Mouse (Mus musculus) hindbrain, embryonic 12.5 days (tissue): ENCODE data around the gene Pate2. TPM values are rescaled to one million over a fixed set of nuclear protein-coding genes. Genes with fewer than 3 reads are reported as not detected.

ENCODE experiments used
- ATAC-seq: fragments of 200-750 bp; cut with Nextera tagmentation; 2 replicates; pipeline ENCODE4 v1.8.0; 2017; ENCODE audit warnings: moderate TSS enrichment; ENCODE audit not compliant: low FRiP score
- H3K27ac ChIP-seq: fragments of 300-500 bp; sonication (generic); 2 replicates; pipeline ENCODE4 v1.5.1; 2016; ENCODE audit warnings: mild to moderate bottlenecking
- H3K27me3 ChIP-seq: fragments of 300-500 bp; sonication (generic); 2 replicates; pipeline ENCODE4 v1.6.1; 2016; ENCODE audit warnings: mild to moderate bottlenecking
- H3K36me3 ChIP-seq: fragments of 300-500 bp; sonication (generic); 2 replicates; pipeline ENCODE4 v1.6.1; 2016; ENCODE audit warnings: mild to moderate bottlenecking
- H3K4me1 ChIP-seq: fragments of 300-500 bp; sonication (generic); 2 replicates; pipeline ENCODE4 v1.6.1; 2016
- H3K4me2 ChIP-seq: fragments of 300-500 bp; sonication (generic); replicated peaks from 2 replicates; pipeline ENCODE4 v1.6.1; 2016; ENCODE audit warnings: mild to moderate bottlenecking
- H3K4me3 ChIP-seq: fragments of 300-500 bp; sonication (generic); 2 replicates; pipeline ENCODE4 v1.5.1; 2016; ENCODE audit warnings: mild to moderate bottlenecking
- H3K9ac ChIP-seq: fragments of 300-500 bp; sonication (generic); 2 replicates; pipeline ENCODE4 v1.6.1; 2016; ENCODE audit warnings: mild to moderate bottlenecking, moderate library complexity
- H3K9me3 ChIP-seq: fragments of 300-500 bp; sonication (generic); replicated peaks from 2 replicates; pipeline ENCODE4 v1.6.1; 2016; ENCODE audit warnings: mild to moderate bottlenecking
- WGBS: fragments of 180-500 bp; shearing (Covaris S2); methylation state at CpG from one replicate; pipeline ENCODE4 v1.1.7; 2016; 5-methylcytosine and 5-hydroxymethylcytosine counted together
- polyA plus RNA-seq: library from polyadenylated mRNA; unstranded; fragments of >200 nt; fragmentation: Nextera tagmentation; extraction: Ambion mirVana; gene quantifications from 2 replicates; pipeline ENCODE4 v1.2.1, GENCODE M21; 2016

Pate2 gene
- polyA plus RNA-seq, 1 experiment from 2014 or later: 2.3 TPM

GRCm38 (mm10) chr9:35559009-35559890 lies 10.8 kb upstream of the Pate2 start:
- Histone ChIP-seq H3K4me2 (peak overlapping the region; percentile 89), H3K27ac (peak overlapping the region; percentile 45), H3K9ac (peak overlapping the region; percentile 60), H3K4me1 (peaks cover 13% of the 10 kb centered on the region), H3K36me3 (peaks cover 11% of the 10 kb centered on the region), H3K9me3 (no peaks in the 10 kb centered on the region), H3K4me3 (peak overlapping the region; percentile 51), H3K27me3 (0 out of 2 replicates have a peak, but pooled peaks cover 12% of the 10 kb centered on the region)
- 2% methylated on average over 31 of the region's 31 CpGs for WGBS
- peak; percentile 91 for ATAC-seq

GRCm38 (mm10) chr9:35561076-35561475 lies 9.0 kb upstream of the Pate2 start:
- 96% methylated on average over 11 of the region's 11 CpGs for WGBS

GRCm38 (mm10) chr9:35561583-35561982 lies 8.5 kb upstream of the Pate2 start:
- no peak for ATAC-seq

More at GRCm38 (mm10) chr9:35561076-35561475, 9.0 kb upstream of the Pate2 start:
- Histone ChIP-seq H3K4me1 (peaks cover 13% of the 10 kb centered on the region), H3K4me2 (no peak overlapping the region), H3K4me3 (no peak overlapping the region), H3K27me3 (0 out of 2 replicates have a peak, but pooled peaks cover 8% of the 10 kb centered on the region), H3K27ac (no peak overlapping the region), H3K9me3 (no peaks in the 10 kb centered on the region), H3K9ac (no peak overlapping the region), H3K36me3 (peaks cover 24% of the 10 kb centered on the region)
- ATAC-seq: no peak

GRCm38 (mm10) chr9:35564536-35565240 lies 5.4 kb upstream of the Pate2 start:
- Histone ChIP-seq H3K9me3 (no peaks in the 10 kb centered on the region), H3K4me3 (no peak overlapping the region), H3K4me2 (no peak overlapping the region), H3K4me1 (peaks cover 16% of the 10 kb centered on the region), H3K9ac (no peak overlapping the region), H3K27me3 (no peaks in the 10 kb centered on the region), H3K27ac (no peak overlapping the region), H3K36me3 (peaks cover 41% of the 10 kb centered on the region)
- WGBS: 94% methylated on average over 5 of the region's 5 CpGs
- ATAC-seq: no peak

More at GRCm38 (mm10) chr9:35561583-35561982, 8.5 kb upstream of the Pate2 start:
- 0 out of 2 replicates have a peak, but pooled peaks cover 8% of the 10 kb centered on the region for H3K27me3 ChIP-seq
- no peak overlapping the region for H3K9ac ChIP-seq
- H3K4me1 ChIP-seq: peaks cover 13% of the 10 kb centered on the region
- H3K4me2 ChIP-seq: no peak overlapping the region
- H3K9me3 ChIP-seq: no peaks in the 10 kb centered on the region
- H3K4me3 ChIP-seq: no peak overlapping the region
- H3K36me3 ChIP-seq: peaks cover 28% of the 10 kb centered on the region
- 96% methylated on average over 6 of the region's 6 CpGs for WGBS
- no peak overlapping the region for H3K27ac ChIP-seq

GRCm38 (mm10) chr9:35567995-35568394 lies 2.1 kb upstream of the Pate2 start:
- no peak overlapping the region for H3K27ac ChIP-seq

GRCm38 (mm10) chr9:35570663-35571062 lies 579 bp downstream of the Pate2 start:
- Histone ChIP-seq H3K4me1 (peaks cover 14% of the 10 kb centered on the region), H3K4me3 (peak overlapping the region; percentile 73), H3K27me3 (peaks cover 14% of the 10 kb centered on the region), H3K9ac (peak overlapping the region; percentile 59), H3K4me2 (peak overlapping the region; percentile 71), H3K36me3 (peaks cover 18% of the 10 kb centered on the region), H3K9me3 (no peaks in the 10 kb centered on the region), H3K27ac (peak overlapping the region; percentile 91; the same call in 1 of the 2 replicates)
- ATAC-seq: peak; percentile 20; the same call in 1 of the 2 replicates
- 11% methylated on average over 5 of the region's 5 CpGs for WGBS

More at GRCm38 (mm10) chr9:35567995-35568394, 2.1 kb upstream of the Pate2 start:
- ATAC-seq: no peak
- Histone ChIP-seq H3K4me3 (no peak overlapping the region), H3K27me3 (no peaks in the 10 kb centered on the region), H3K9me3 (no peaks in the 10 kb centered on the region), H3K4me2 (no peak overlapping the region), H3K4me1 (peaks cover 10% of the 10 kb centered on the region), H3K36me3 (peaks cover 30% of the 10 kb centered on the region), H3K9ac (no peak overlapping the region)
- WGBS: 85% methylated on average over 3 of the region's 3 CpGs

GRCm38 (mm10) chr9:35574416-35574815 lies 4.3 kb downstream of the Pate2 start:
- peak overlapping the region; percentile 55 for H3K4me2 ChIP-seq
- no peak for ATAC-seq
- WGBS: 5% methylated on average over 32 of the region's 32 CpGs

GRCm38 (mm10) chr9:35587674-35588073 lies 17.6 kb downstream of the Pate2 start:
- no peaks in the 10 kb centered on the region; the same call in 1 of the 2 replicates for H3K9me3 ChIP-seq
- no peaks in the 10 kb centered on the region for H3K36me3 ChIP-seq
- no peak overlapping the region for H3K27ac ChIP-seq
- no peak overlapping the region for H3K4me2 ChIP-seq
- ATAC-seq: no peak
- no peaks in the 10 kb centered on the region for H3K27me3 ChIP-seq
- no peak overlapping the region for H3K9ac ChIP-seq
- 79% methylated on average over 1 of the region's 1 CpGs for WGBS
- no peaks in the 10 kb centered on the region for H3K4me1 ChIP-seq
- H3K4me3 ChIP-seq: no peak overlapping the region

More at GRCm38 (mm10) chr9:35574416-35574815, 4.3 kb downstream of the Pate2 start:
- H3K4me3 ChIP-seq: peak overlapping the region; percentile 29
- no peaks in the 10 kb centered on the region for H3K36me3 ChIP-seq
- H3K4me1 ChIP-seq: peaks cover 5% of the 10 kb centered on the region
- H3K27ac ChIP-seq: no peak overlapping the region
- H3K9ac ChIP-seq: peak overlapping the region; percentile 47
- no peaks in the 10 kb centered on the region for H3K9me3 ChIP-seq
- peaks cover 14% of the 10 kb centered on the region for H3K27me3 ChIP-seq

GRCm38 (mm10) chr9:35592903-35593302 lies 22.8 kb downstream of the Pate2 start:
- no peak overlapping the region for H3K4me3 ChIP-seq
- no peak overlapping the region for H3K27ac ChIP-seq
- ATAC-seq: no peak
- no peaks in the 10 kb centered on the region for H3K4me1 ChIP-seq
- H3K4me2 ChIP-seq: no peak overlapping the region
- no peaks in the 10 kb centered on the region for H3K27me3 ChIP-seq
- no peaks in the 10 kb centered on the region for H3K36me3 ChIP-seq
- H3K9ac ChIP-seq: no peak overlapping the region
- 5% methylated on average over 2 of the region's 2 CpGs for WGBS
- H3K9me3 ChIP-seq: no peaks in the 10 kb centered on the region; the same call in 1 of the 2 replicates

GRCm38 (mm10) chr9:35607647-35608405 lies 37.7 kb downstream of the Pate2 start:
- Histone ChIP-seq H3K4me3 (no peak overlapping the region), H3K4me2 (no peak overlapping the region), H3K4me1 (no peaks in the 10 kb centered on the region), H3K27me3 (no peaks in the 10 kb centered on the region), H3K27ac (no peak overlapping the region), H3K9ac (no peak overlapping the region), H3K9me3 (no peaks in the 10 kb centered on the region), H3K36me3 (no peaks in the 10 kb centered on the region)
- no peak for ATAC-seq
- 70% methylated on average over 8 of the region's 8 CpGs for WGBS

- no peak for ATAC-seq
- H3K36me3 ChIP-seq: no peaks in the 10 kb centered on the region
- WGBS: 83% methylated on average over 1 of the region's 1 CpGs
Observed at GRCm38 (mm10) chr9:35611841-35612240, 41.8 kb downstream of the Pate2 start, which contains the start of gene Pate4. Gene Pate4 (minus strand): TSS chr9:35611941.

More at GRCm38 (mm10) chr9:35611841-35612240, 41.8 kb downstream of the Pate2 start, which contains the start of gene Pate4:
- H3K4me1 ChIP-seq: no peaks in the 10 kb centered on the region
- no peak within 1 kb of the TSS for H3K4me2 ChIP-seq
- H3K27ac ChIP-seq: no peak within 1 kb of the TSS
- H3K4me3 ChIP-seq: no peak within 1 kb of the TSS
- no peaks in the 10 kb centered on the region for H3K27me3 ChIP-seq
- no peaks in the 10 kb centered on the region for H3K9me3 ChIP-seq
- H3K9ac ChIP-seq: no peak within 1 kb of the TSS
